Mouse (Mus musculus) embryonic fibroblast, embryonic 13.5 days (primary cell): Measurements from ENCODE around the gene Gm4312. TPM values are rescaled to one million over a fixed set of nuclear protein-coding genes. Genes with fewer than 3 reads are reported as not detected.
"Not testable (repeated sequence)": the region's sequence is repeated elsewhere in the genome, so short reads cannot be mapped to it uniquely, and the experiment has no call there.

Source experiments
- H3K27ac ChIP-seq: 2 replicates; pipeline ENCODE4 v1.5.1; 2012; ENCODE audit warnings: low read length, control low read depth, inconsistent platforms; ENCODE audit not compliant: insufficient read depth
- H3K4me1 ChIP-seq: 2 replicates; pipeline ENCODE4 v1.6.1; 2011; ENCODE audit warnings: low read length; ENCODE audit not compliant: control insufficient read depth, insufficient read depth
- H3K4me3 ChIP-seq: 2 replicates; pipeline ENCODE4 v1.5.1; 2011; ENCODE audit warnings: mild to moderate bottlenecking, control low read depth, low read length; ENCODE audit not compliant: insufficient read depth
- CTCF ChIP-seq: IDR thresholded peaks from 2 replicates; pipeline ENCODE4 v1.5.1; 2011; ENCODE audit warnings: mild to moderate bottlenecking, control low read depth, low read length, moderate library complexity, borderline replicate concordance; ENCODE audit not compliant: insufficient read depth
- POLR2A ChIP-seq: IDR thresholded peaks from 2 replicates; pipeline ENCODE4 v1.6.1; 2011; ENCODE audit warnings: low read depth, mild to moderate bottlenecking, control low read depth, low read length, moderate library complexity
- polyA plus RNA-seq: library from polyadenylated mRNA; stranded (reverse); fragments of >200 nt; gene quantifications from 2 replicates; pipeline ENCODE4 v1.2.4, GENCODE M21; 2011; ENCODE audit warnings: low read depth; ENCODE audit not compliant: missing spikeins, insufficient read length

Gene Gm4312
- not detected in 2 replicates for polyA plus RNA-seq

- H3K27ac ChIP-seq, H3K4me3 ChIP-seq, H3K4me1 ChIP-seq: not testable (repeated sequence)
Measured at GRCm38 (mm10) chr10:100382460-100382859, at the start of gene Gm4312. Gm4312 (minus strand) TSS chr10:100382560.

- TF ChIP-seq CTCF: no peak
- no peak for TF ChIP-seq POLR2A
- no peak overlapping the region for H3K27ac ChIP-seq
- H3K4me3 ChIP-seq: no peak overlapping the region
- H3K4me1 ChIP-seq: no peaks in the 10 kb centered on the region
Measured at GRCm38 (mm10) chr10:100427592-100427991, 45.2 kb upstream of the Gm4312 start.

- no peak for TF ChIP-seq CTCF
- no peak for TF ChIP-seq POLR2A
- no peak overlapping the region for H3K27ac ChIP-seq
- H3K4me1 ChIP-seq: no peaks in the 10 kb centered on the region
- H3K4me3 ChIP-seq: no peak overlapping the region
Measured at GRCm38 (mm10) chr10:100415566-100415965, 33.2 kb upstream of the Gm4312 start.

GRCm38 (mm10) chr10:100402301-100402700 is 19.9 kb upstream of the Gm4312 start:
- not testable (repeated sequence) for H3K4me3 ChIP-seq, H3K4me1 ChIP-seq, H3K27ac ChIP-seq

- H3K4me1 ChIP-seq, H3K4me3 ChIP-seq: not testable (repeated sequence)
Measured at GRCm38 (mm10) chr10:100361038-100361437, 21.3 kb downstream of the Gm4312 start, which contains the start of gene Gm4307. Gm4307 (plus strand) TSS chr10:100361338.

GRCm38 (mm10) chr10:100356841-100357240 is 25.5 kb downstream of the Gm4312 start:
- H3K4me3 ChIP-seq, H3K27ac ChIP-seq, H3K4me1 ChIP-seq: not testable (repeated sequence)

More at GRCm38 (mm10) chr10:100361038-100361437, 21.3 kb downstream of the Gm4312 start, which contains the start of gene Gm4307:
- H3K27ac ChIP-seq: not testable (repeated sequence)

GRCm38 (mm10) chr10:100350793-100351192 is 31.6 kb downstream of the Gm4312 start, which contains the start of gene Gm4305:
Gm4305 (plus strand) TSS chr10:100351093.
- not testable (repeated sequence) for H3K27ac ChIP-seq, H3K4me1 ChIP-seq

GRCm38 (mm10) chr10:100345672-100346071 is 36.7 kb downstream of the Gm4312 start, which contains the start of gene Gm4303:
Gm4303 (plus strand) TSS chr10:100345972.
- not testable (repeated sequence) for H3K4me3 ChIP-seq

More at GRCm38 (mm10) chr10:100350793-100351192, 31.6 kb downstream of the Gm4312 start, which contains the start of gene Gm4305:
- H3K4me3 ChIP-seq: not testable (repeated sequence)

GRCm38 (mm10) chr10:100340536-100340935 is 41.8 kb downstream of the Gm4312 start, which contains the start of gene Gm4302:
Gm4302 (plus strand) TSS chr10:100340836.
- not testable (repeated sequence) for H3K27ac ChIP-seq, H3K4me1 ChIP-seq, H3K4me3 ChIP-seq

More at GRCm38 (mm10) chr10:100345672-100346071, 36.7 kb downstream of the Gm4312 start, which contains the start of gene Gm4303:
- H3K4me1 ChIP-seq, H3K27ac ChIP-seq: not testable (repeated sequence)

- not testable (repeated sequence) for H3K4me1 ChIP-seq, H3K27ac ChIP-seq, H3K4me3 ChIP-seq
Measured at GRCm38 (mm10) chr10:100335376-100335775, 47.0 kb downstream of the Gm4312 start, which contains the start of gene Gm4301. Gm4301 (plus strand) TSS chr10:100335676.

Other genes starting within 250 kb of the Gm4312 start
- gene Gm4301, start 46.9 kb downstream of the Gm4312 start, polyA plus RNA-seq: not detected in 2 replicates
- gene Gm4302, start 41.7 kb downstream of the Gm4312 start, polyA plus RNA-seq: not detected in 2 replicates
- not detected in 2 replicates for gene Gm4303, start 36.6 kb downstream of the Gm4312 start, polyA plus RNA-seq
- gene Gm4305, start 31.5 kb downstream of the Gm4312 start, polyA plus RNA-seq: not detected in 2 replicates
- gene Gm4307, start 21.2 kb downstream of the Gm4312 start, polyA plus RNA-seq: not detected in 2 replicates
- gene Tmtc3, start 104.8 kb upstream of the Gm4312 start, polyA plus RNA-seq: 73.4 and 80.6 TPM in 2 replicates
- gene Cep290, start 105.0 kb upstream of the Gm4312 start, polyA plus RNA-seq: 10.7 and 12.2 TPM in 2 replicates
- 14.4 and 15.5 TPM in 2 replicates for gene 4930430F08Rik, start 207.9 kb upstream of the Gm4312 start, polyA plus RNA-seq
- not detected in 2 replicates for gene 1700017N19Rik, start 207.9 kb upstream of the Gm4312 start, polyA plus RNA-seq